ENCODE assay signal across 21 mouse cellular contexts in genomic region chr1:132161211-132161880, GRCm38 (mm10). TPM values are rescaled to one million over a fixed set of nuclear protein-coding genes. Genes with fewer than 3 reads are reported as not detected.
DNase-seq lines count a peak whose midpoint lies in the region; ATAC-seq lines count a peak whose summit lies in the region.
"Had no signal": no experiment of that assay in that cellular context is flagged by ENCODE, and none has a peak within 500 bp of the region (broad histone marks: within the 10 kb centered on the region; RNA-seq: fewer than 3 reads in every experiment).

No protein-coding gene starts in this region.

- H3K27ac ChIP-seq in forebrain, embryonic 13.5 days: no peak overlapping the region
- H3K27ac ChIP-seq: forebrain, embryonic 12.5 days; hindbrain, embryonic 13.5 days; limb, embryonic 12.5 days; liver, embryonic 13.5 days; macrophage; neural tube, embryonic 12.5 days had no signal

- no peak overlapping the region for H3K4me3 ChIP-seq in forebrain, embryonic 13.5 days
- H3K4me3 ChIP-seq: forebrain, embryonic 12.5 days; hindbrain, embryonic 13.5 days; limb, embryonic 12.5 days; liver, embryonic 13.5 days; neural tube, embryonic 12.5 days had no signal

- no peak overlapping the region for H3K9ac ChIP-seq in forebrain, embryonic 13.5 days
- H3K9ac ChIP-seq: forebrain, embryonic 12.5 days; hindbrain, embryonic 13.5 days; limb, embryonic 12.5 days; liver, embryonic 13.5 days; neural tube, embryonic 12.5 days had no signal

- H3K9me3 ChIP-seq in forebrain, embryonic 13.5 days (replicated peaks): no peaks in the 10 kb centered on the region
- H3K9me3 ChIP-seq: forebrain, embryonic 12.5 days; limb, embryonic 12.5 days; liver, embryonic 13.5 days; neural tube, embryonic 12.5 days had no signal

- H3K27me3 ChIP-seq in forebrain, embryonic 13.5 days: peaks cover 14% of the 10 kb centered on the region

- peak; percentile 50 for DNase-seq in left cerebral cortex, postnatal 4 days
- DNase-seq in left cerebral cortex, adult 18-20 months (ENCODE audit: low spot score in 2 of 2): no peak
- peak; percentile 18 for DNase-seq in urinary bladder, adult 2 months (ENCODE audit: low spot score)
- DNase-seq in urinary bladder, postnatal 25 days (ENCODE audit: low spot score): no peak
- peak; percentile 88 for DNase-seq in cerebellum, adult 9-11 months
- no peak for DNase-seq in adrenal gland, postnatal 36 days
- DNase-seq: gastrocnemius, postnatal 14 days; kidney, adult 9 months; liver, embryonic 13.5 days; right cerebral cortex, postnatal 4 days; thymus, postnatal 14 days had no signal

- H3K4me1 ChIP-seq in forebrain, embryonic 13.5 days: peaks cover 47% of the 10 kb centered on the region
- H3K4me1 ChIP-seq: liver, embryonic 13.5 days had no signal

- H3K4me2 ChIP-seq in forebrain, embryonic 13.5 days: no peak overlapping the region
- H3K4me2 ChIP-seq: forebrain, embryonic 12.5 days; hindbrain, embryonic 13.5 days; limb, embryonic 12.5 days; liver, embryonic 13.5 days; midbrain, embryonic 11.5 days; neural tube, embryonic 12.5 days had no signal

- ATAC-seq in forebrain, embryonic 13.5 days: no peak

- WGBS in forebrain, embryonic 13.5 days: 64% methylated on average over 7 of the region's 7 CpGs

- H3K36me3 ChIP-seq in forebrain, embryonic 13.5 days (ENCODE audit: poor library complexity, severe bottlenecking): no peaks in the 10 kb centered on the region
- H3K36me3 ChIP-seq: forebrain, embryonic 12.5 days; hindbrain, embryonic 13.5 days; limb, embryonic 12.5 days; liver, embryonic 13.5 days; neural tube, embryonic 12.5 days had no signal

- intact Hi-C loops in left cerebral cortex, postnatal 4 days (cut with DNase I): no loop called here

RNA-seq across cellular contexts. Expression of gene Cdk18, which starts 21.9 kb away (rescaled TPM):
- total RNA-seq in left cerebral cortex, postnatal 4 days (2021): 10 to 100 TPM in 1 of 2 experiments, 1 to 10 TPM in 1; 9.3 to 11.5 TPM
- total RNA-seq in left cerebral cortex, adult 18-20 months (2021): 10 to 100 TPM; 30.5 to 36.1 TPM
- 20.5 and 26.8 TPM in 2 replicates for polyA plus RNA-seq in urinary bladder, adult 2 months (2012; rRNA removed)
- total RNA-seq in adrenal gland, postnatal 36 days (2021): 10 to 100 TPM; 14.2 to 21.2 TPM
- polyA plus RNA-seq in forebrain, embryonic 13.5 days (2015; fragmentation: Nextera tagmentation; extraction: Ambion mirVana): 0.23 and 0.59 TPM in 2 replicates

RNA-seq across cellular contexts. Expression of gene Lemd1, which starts 29.9 kb away (rescaled TPM):
- total RNA-seq in left cerebral cortex, postnatal 4 days (2021): 10 to 100 TPM in 1 of 2 experiments, 1 to 10 TPM in 1; 8.8 to 10.1 TPM
- 1 to 10 TPM; 4.8 to 7.6 TPM for total RNA-seq in left cerebral cortex, adult 18-20 months (2021)
- polyA plus RNA-seq in urinary bladder, adult 2 months (2012; rRNA removed): 0.23 and 0.32 TPM in 2 replicates
- total RNA-seq in adrenal gland, postnatal 36 days (2021): under 1 TPM; 0.33 TPM
- polyA plus RNA-seq in forebrain, embryonic 13.5 days (2015; fragmentation: Nextera tagmentation; extraction: Ambion mirVana): 14.3 and 17.0 TPM in 2 replicates
- total RNA-seq: gastrocnemius, postnatal 14 days; heart, adult 8-10 months had no signal
- polyA plus RNA-seq: heart, postnatal 0 days; liver, embryonic 13.5 days; macrophage had no signal

RNA-seq across cellular contexts. Expression of gene AC124108.1, which starts 29.9 kb away (rescaled TPM):
- 1 to 10 TPM; 3.6 to 4.2 TPM for total RNA-seq in left cerebral cortex, postnatal 4 days (2021)
- 1 to 10 TPM; 3.4 to 5.2 TPM for total RNA-seq in left cerebral cortex, adult 18-20 months (2021)
- polyA plus RNA-seq in urinary bladder, adult 2 months (2012; rRNA removed): 0.15 and 0.21 TPM in 2 replicates
- total RNA-seq in adrenal gland, postnatal 36 days (2021): under 1 TPM in 1 of 2 experiments, not detected in 1; 0.07 TPM
- polyA plus RNA-seq in forebrain, embryonic 13.5 days (2015; fragmentation: Nextera tagmentation; extraction: Ambion mirVana): 3.4 and 3.9 TPM in 2 replicates
- total RNA-seq: adrenal gland, adult 18-20 months; gastrocnemius, postnatal 14 days had no signal
- polyA plus RNA-seq: heart, postnatal 0 days; liver, embryonic 13.5 days; macrophage had no signal

Comparison
In these comparisons a context has a peak if more than half of its experiments do, and no peak if none do; other contexts are left out.
1. DNase-seq: peak in left cerebral cortex, postnatal 4 days (single experiment), urinary bladder, adult 2 months (single experiment) and cerebellum, adult 9-11 months (single experiment); none in left cerebral cortex, adult 18-20 months (0 of 2), urinary bladder, postnatal 25 days (single experiment) and adrenal gland, postnatal 36 days (0 of 2).
2. RNA of gene Lemd1, which starts 29.9 kb away (total RNA-seq): 8.8 to 10.1 TPM in left cerebral cortex, postnatal 4 days and 4.8 to 7.6 TPM in left cerebral cortex, adult 18-20 months; 0.33 TPM in adrenal gland, postnatal 36 days; every median in the first group is over 4 times any median in the second.
3. RNA of gene AC124108.1, which starts 29.9 kb away (total RNA-seq): 3.4 to 5.2 TPM in left cerebral cortex, adult 18-20 months and 3.6 to 4.2 TPM in left cerebral cortex, postnatal 4 days; 0.07 TPM in adrenal gland, postnatal 36 days; every median in the first group is over 4 times any median in the second.